Mouse (Mus musculus) heart, embryonic 10.5 days (tissue): Measurements from ENCODE around the gene Ralgps1. TPM values are rescaled to one million over a fixed set of nuclear protein-coding genes. Genes with fewer than 3 reads are reported as not detected.

ENCODE experiments used
- DNase-seq: peaks from one replicate; pipeline ENCODE4 v3.0.0-alpha.2; 2017; ENCODE audit warnings: low spot score
- H3K27ac ChIP-seq: fragments of 300-500 bp; sonication (generic); 2 replicates; pipeline ENCODE4 v1.5.1; 2016; ENCODE audit warnings: mild to moderate bottlenecking
- H3K27me3 ChIP-seq: fragments of 300-500 bp; sonication (generic); 2 replicates; pipeline ENCODE4 v1.6.1; 2016; ENCODE audit warnings: mild to moderate bottlenecking; ENCODE audit not compliant: poor library complexity, insufficient read depth, severe bottlenecking
- H3K36me3 ChIP-seq: fragments of 300-500 bp; sonication (generic); 2 replicates; pipeline ENCODE4 v1.6.1; 2016; ENCODE audit warnings: mild to moderate bottlenecking, moderate library complexity
- H3K4me1 ChIP-seq: fragments of 300-500 bp; sonication (generic); 2 replicates; pipeline ENCODE4 v1.6.1; 2016; ENCODE audit warnings: mild to moderate bottlenecking
- H3K4me3 ChIP-seq: fragments of 300-500 bp; sonication (generic); 2 replicates; pipeline ENCODE4 v1.5.1; 2016; ENCODE audit warnings: mild to moderate bottlenecking, moderate library complexity
- H3K9me3 ChIP-seq: fragments of 300-500 bp; sonication (generic); 2 replicates; pipeline ENCODE4 v1.6.1; 2016; ENCODE audit warnings: mild to moderate bottlenecking, moderate library complexity
- WGBS: fragments of 180-500 bp; shearing (Covaris S2); methylation state at CpG from one replicate; pipeline ENCODE4 v1.1.7; 2016; 5-methylcytosine and 5-hydroxymethylcytosine counted together
- polyA plus RNA-seq: library from polyadenylated mRNA; unstranded; fragments of >200 nt; fragmentation: Nextera tagmentation; extraction: Ambion mirVana; gene quantifications from 2 replicates; pipeline ENCODE4 v1.2.1, GENCODE M21; 2016

Gene Ralgps1
- polyA plus RNA-seq, 1 experiment from 2014 or later: 3.8 TPM

DNA sequence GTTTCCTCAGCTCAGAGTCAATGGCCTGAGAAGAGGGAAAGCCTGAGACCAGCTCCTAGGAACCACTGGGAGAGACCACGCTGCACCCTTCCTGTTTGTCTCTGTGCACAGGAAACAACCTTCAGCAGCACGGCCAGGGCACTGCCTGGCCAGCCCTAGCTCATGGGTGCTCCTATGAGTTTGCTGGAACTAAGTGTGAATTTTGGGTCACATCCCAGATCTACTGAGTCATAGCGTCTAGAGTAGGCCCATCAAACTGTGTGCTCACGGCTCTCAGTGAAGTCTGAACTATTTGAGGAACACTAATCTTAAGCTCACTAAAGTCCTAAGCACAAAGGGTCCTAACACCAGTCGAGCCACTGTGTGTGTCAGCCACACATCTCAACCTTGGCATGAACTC, 166.3 kb downstream of the Ralgps1 start:
- Histone ChIP-seq H3K27ac (peak overlapping the region; percentile 80), H3K36me3 (no peaks in the 10 kb centered on the region), H3K4me3 (no peak overlapping the region), H3K4me1 (peaks cover 81% of the 10 kb centered on the region), H3K9me3 (no peaks in the 10 kb centered on the region), H3K27me3 (no peaks in the 10 kb centered on the region)
- DNase-seq: no peak
- WGBS: 63% methylated on average over 5 of the region's 5 CpGs

DNA sequence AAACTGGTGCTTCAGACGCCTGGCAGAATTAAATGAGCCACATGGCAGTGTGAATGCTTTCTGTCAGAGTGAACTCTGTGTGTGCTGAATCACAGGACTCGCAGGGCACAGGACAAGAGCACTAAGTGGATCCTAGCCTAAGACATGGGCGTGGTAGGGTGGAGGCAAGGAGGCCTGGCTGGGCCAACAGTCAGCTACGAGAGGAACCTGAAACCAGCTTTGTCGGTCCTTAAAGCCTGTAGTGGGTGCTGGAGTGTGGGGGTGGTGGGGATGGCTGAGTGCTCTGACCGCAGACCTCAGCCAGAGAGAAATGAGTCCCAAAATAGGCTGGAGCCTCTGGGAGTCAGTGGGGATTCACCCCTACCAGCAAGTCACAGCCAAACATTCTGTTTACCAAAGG, 168.0 kb downstream of the Ralgps1 start:
- DNase-seq: no peak
- H3K36me3 ChIP-seq: no peaks in the 10 kb centered on the region
- no peaks in the 10 kb centered on the region for H3K27me3 ChIP-seq
- no peaks in the 10 kb centered on the region for H3K9me3 ChIP-seq
- H3K27ac ChIP-seq: peak overlapping the region; percentile 80
- peaks cover 94% of the 10 kb centered on the region for H3K4me1 ChIP-seq
- 35% methylated on average over 6 of the region's 6 CpGs for WGBS
- 0 out of 2 replicates have a peak overlapping the region, but pooled peaks have one; percentile 6 for H3K4me3 ChIP-seq

DNA sequence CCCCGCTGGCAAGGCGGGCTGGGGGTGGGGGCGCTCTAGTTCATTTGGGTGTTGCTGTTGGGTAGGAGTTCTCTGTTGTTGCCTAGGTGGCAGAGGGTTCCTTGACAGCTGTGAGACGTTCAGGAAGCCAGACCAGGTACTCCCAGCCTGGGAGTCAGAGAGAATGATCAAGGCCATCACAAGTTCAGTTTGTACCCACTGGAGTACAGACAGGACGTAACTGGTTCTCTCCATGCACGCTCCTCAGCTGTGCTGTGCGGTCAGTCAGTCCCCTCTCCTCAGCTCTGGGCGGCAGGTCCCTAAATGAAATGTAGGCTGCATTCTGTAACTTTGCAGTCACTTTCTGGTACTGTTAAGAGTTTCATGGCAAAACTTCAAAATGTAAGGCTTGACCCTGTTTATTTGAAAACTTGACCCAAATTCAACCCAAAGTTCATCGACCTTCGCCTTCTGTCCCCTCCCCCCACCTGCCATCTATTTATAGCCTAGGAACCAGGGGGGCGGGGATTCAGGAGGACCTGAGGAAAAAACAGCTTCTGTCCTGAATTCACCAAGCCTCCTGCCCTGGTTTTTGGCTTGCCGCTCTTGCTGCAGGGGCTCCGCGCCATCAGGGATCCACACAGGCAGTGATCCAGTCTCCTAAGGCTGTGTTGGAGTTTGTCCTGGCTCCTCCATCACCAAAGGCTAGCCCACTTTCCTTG, 170.8 kb downstream of the Ralgps1 start:
- Histone ChIP-seq H3K4me1 (peaks cover 78% of the 10 kb centered on the region), H3K27ac (peak overlapping the region; percentile 84)
- DNase-seq: no peak

GRCm38 (mm10) chr2:33189976-33190375, 181.3 kb downstream of the Ralgps1 start:
- Histone ChIP-seq H3K4me3 (no peak overlapping the region), H3K9me3 (no peaks in the 10 kb centered on the region), H3K27ac (no peak overlapping the region), H3K36me3 (no peaks in the 10 kb centered on the region), H3K27me3 (no peaks in the 10 kb centered on the region), H3K4me1 (peaks cover 50% of the 10 kb centered on the region)
- 80% methylated on average over 3 of the region's 3 CpGs for WGBS
- no peak for DNase-seq

More for the DNA sequence above, 170.8 kb downstream of the Ralgps1 start:
- WGBS: 50% methylated on average over 14 of the region's 14 CpGs
- Histone ChIP-seq H3K4me3 (peak overlapping the region; percentile 33), H3K9me3 (no peaks in the 10 kb centered on the region), H3K27me3 (no peaks in the 10 kb centered on the region), H3K36me3 (no peaks in the 10 kb centered on the region)

DNA sequence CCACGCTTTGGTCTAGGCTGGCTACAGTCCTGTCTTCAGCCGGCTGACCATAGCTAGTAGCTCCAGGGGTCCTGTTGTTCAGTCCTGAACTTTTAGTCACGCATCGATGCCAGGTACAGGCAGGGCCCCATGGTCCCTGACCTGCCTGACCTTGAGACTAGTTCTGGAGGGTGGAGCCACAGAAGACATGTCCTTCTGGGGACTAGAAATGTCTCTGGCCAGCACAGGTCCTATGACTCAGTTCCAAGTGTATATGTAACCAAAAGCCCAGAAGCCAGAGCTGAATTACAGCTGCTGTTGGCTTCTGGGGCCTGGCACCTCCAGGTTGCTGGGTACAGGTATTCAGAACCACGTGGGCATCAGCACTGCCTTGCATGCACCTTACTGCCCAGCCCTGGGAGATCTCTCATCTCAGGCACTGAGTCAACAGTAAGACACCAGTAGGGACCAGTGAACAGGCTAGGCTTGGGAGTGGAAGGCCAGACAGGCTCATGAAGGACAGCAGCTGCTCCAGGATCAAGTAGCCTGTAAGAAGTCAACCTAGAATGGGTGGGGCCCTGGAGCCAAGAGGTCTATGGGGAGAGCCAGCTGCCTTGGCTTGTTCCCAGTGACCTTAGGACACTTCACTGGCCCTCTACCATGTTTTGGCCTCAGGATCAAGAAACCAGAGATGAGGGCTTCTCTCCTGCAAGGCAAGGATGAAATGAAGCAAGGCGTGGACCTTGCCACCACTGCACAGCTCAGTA, 182.2 kb downstream of the Ralgps1 start:
- H3K4me1 ChIP-seq: peaks cover 54% of the 10 kb centered on the region
- DNase-seq: no peak
- no peaks in the 10 kb centered on the region for H3K27me3 ChIP-seq
- H3K4me3 ChIP-seq: no peak overlapping the region
- H3K27ac ChIP-seq: peak overlapping the region; percentile 54
- 81% methylated on average over 6 of the region's 6 CpGs for WGBS
- no peaks in the 10 kb centered on the region for H3K36me3 ChIP-seq
- no peaks in the 10 kb centered on the region for H3K9me3 ChIP-seq

DNA sequence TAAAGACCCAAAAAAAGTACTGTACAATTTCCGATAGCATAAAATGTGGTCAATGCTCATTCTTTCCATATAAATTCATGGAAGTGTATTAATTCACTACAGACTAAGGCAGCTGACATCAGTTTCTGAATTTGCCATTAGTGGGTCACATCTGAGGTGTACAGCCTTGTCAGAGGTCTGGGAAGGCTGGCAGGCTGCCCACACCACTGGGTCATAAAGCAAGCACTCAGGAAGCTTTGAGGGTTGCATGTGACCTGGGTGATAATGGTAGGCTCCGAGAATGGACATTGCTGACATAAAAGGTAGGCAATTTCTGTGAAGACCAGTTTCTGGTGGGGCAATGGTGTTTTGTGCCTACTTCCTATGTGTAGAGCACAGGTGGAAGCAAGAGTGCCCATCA, 183.4 kb downstream of the Ralgps1 start:
- Histone ChIP-seq H3K4me1 (peaks cover 49% of the 10 kb centered on the region), H3K36me3 (no peaks in the 10 kb centered on the region), H3K27me3 (no peaks in the 10 kb centered on the region), H3K27ac (peak overlapping the region; percentile 54), H3K9me3 (no peaks in the 10 kb centered on the region), H3K4me3 (no peak overlapping the region)
- DNase-seq: no peak
- WGBS: 72% methylated on average over 2 of the region's 2 CpGs

DNA sequence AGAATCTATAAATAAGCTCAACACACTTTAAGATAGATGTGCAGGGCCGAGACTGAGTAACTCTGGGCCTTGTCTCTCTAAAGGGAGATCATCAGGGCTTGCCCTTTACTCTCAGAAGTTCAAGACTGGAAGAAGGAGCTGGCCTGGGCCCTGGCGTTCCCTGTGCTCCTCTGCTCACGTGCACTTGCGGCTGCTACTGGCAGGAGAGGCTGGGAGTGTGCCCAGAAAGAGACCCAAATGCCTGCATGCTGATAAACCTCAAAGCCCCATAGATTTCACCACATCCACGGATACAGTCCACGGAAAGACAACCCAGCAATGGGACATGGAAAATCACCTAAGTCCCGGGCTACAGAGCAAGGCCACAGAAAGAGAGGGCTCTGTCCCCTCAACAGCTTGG, 184.8 kb downstream of the Ralgps1 start:
- no peaks in the 10 kb centered on the region for H3K9me3 ChIP-seq
- no peak for DNase-seq
- H3K27me3 ChIP-seq: no peaks in the 10 kb centered on the region
- H3K4me1 ChIP-seq: peaks cover 49% of the 10 kb centered on the region
- H3K27ac ChIP-seq: peak overlapping the region; percentile 80
- H3K4me3 ChIP-seq: no peak overlapping the region
- no peaks in the 10 kb centered on the region for H3K36me3 ChIP-seq
- WGBS: 39% methylated on average over 7 of the region's 7 CpGs

DNA sequence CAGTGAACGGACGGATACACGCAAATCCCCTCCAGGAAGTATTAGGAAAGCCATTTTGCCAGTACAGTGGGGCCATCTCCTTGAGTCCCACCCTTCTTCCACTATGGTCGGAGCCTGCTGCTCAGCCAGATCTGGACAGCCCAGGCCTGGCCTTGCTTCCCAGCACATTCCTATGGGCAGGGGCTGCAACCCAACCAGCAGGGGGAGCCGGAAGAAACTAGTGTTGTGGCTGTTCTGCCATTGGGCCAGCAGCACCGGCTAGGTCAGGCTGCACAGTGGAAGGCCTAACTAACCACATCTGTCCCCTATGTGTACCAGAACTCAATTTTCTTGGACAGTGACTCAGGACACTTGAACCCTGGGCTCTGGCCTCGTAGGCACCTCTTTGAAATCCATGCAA, 186.0 kb downstream of the Ralgps1 start:
- Histone ChIP-seq H3K27ac (peak overlapping the region; percentile 80; the same call in 1 of the 2 replicates), H3K4me1 (peaks cover 49% of the 10 kb centered on the region), H3K27me3 (no peaks in the 10 kb centered on the region), H3K4me3 (no peak overlapping the region), H3K9me3 (no peaks in the 10 kb centered on the region), H3K36me3 (no peaks in the 10 kb centered on the region)
- DNase-seq: no peak
- 70% methylated on average over 7 of the region's 7 CpGs for WGBS

- H3K36me3 ChIP-seq: no peaks in the 10 kb centered on the region
- H3K27ac ChIP-seq: no peak overlapping the region
- H3K4me3 ChIP-seq: no peak overlapping the region
- peaks cover 53% of the 10 kb centered on the region for H3K4me1 ChIP-seq
- H3K9me3 ChIP-seq: no peaks in the 10 kb centered on the region
- WGBS: 82% methylated on average over 10 of the region's 10 CpGs
- DNase-seq: no peak
- no peaks in the 10 kb centered on the region for H3K27me3 ChIP-seq
Observed at GRCm38 (mm10) chr2:33184641-33185040, 186.6 kb downstream of the Ralgps1 start.

GRCm38 (mm10) chr2:33183321-33183720, 188.0 kb downstream of the Ralgps1 start:
- H3K36me3 ChIP-seq: no peaks in the 10 kb centered on the region
- no peak for DNase-seq
- no peak overlapping the region for H3K27ac ChIP-seq
- no peaks in the 10 kb centered on the region for H3K27me3 ChIP-seq
- H3K9me3 ChIP-seq: no peaks in the 10 kb centered on the region
- no peak overlapping the region for H3K4me3 ChIP-seq
- peaks cover 53% of the 10 kb centered on the region for H3K4me1 ChIP-seq
- 85% methylated on average over 7 of the region's 7 CpGs for WGBS

GRCm38 (mm10) chr2:33179930-33180630, 191.2 kb downstream of the Ralgps1 start:
- peaks cover 38% of the 10 kb centered on the region for H3K4me1 ChIP-seq
- 0 out of 2 replicates have a peak overlapping the region, but pooled peaks have one; percentile 82 for H3K27ac ChIP-seq
- no peak for DNase-seq

GRCm38 (mm10) chr2:33179171-33179929, 191.9 kb downstream of the Ralgps1 start:
- Histone ChIP-seq H3K36me3 (no peaks in the 10 kb centered on the region), H3K4me1 (peaks cover 35% of the 10 kb centered on the region), H3K9me3 (no peaks in the 10 kb centered on the region), H3K27ac (peak overlapping the region; percentile 82), H3K4me3 (no peak overlapping the region), H3K27me3 (no peaks in the 10 kb centered on the region)
- WGBS: 73% methylated on average over 14 of the region's 14 CpGs
- no peak for DNase-seq

More at GRCm38 (mm10) chr2:33179930-33180630, 191.2 kb downstream of the Ralgps1 start:
- WGBS: 75% methylated on average over 16 of the region's 16 CpGs
- Histone ChIP-seq H3K36me3 (no peaks in the 10 kb centered on the region), H3K27me3 (no peaks in the 10 kb centered on the region), H3K4me3 (no peak overlapping the region), H3K9me3 (no peaks in the 10 kb centered on the region)
